Mouse (Mus musculus): ENCODE results near the gene Dnaja3.

DNA sequence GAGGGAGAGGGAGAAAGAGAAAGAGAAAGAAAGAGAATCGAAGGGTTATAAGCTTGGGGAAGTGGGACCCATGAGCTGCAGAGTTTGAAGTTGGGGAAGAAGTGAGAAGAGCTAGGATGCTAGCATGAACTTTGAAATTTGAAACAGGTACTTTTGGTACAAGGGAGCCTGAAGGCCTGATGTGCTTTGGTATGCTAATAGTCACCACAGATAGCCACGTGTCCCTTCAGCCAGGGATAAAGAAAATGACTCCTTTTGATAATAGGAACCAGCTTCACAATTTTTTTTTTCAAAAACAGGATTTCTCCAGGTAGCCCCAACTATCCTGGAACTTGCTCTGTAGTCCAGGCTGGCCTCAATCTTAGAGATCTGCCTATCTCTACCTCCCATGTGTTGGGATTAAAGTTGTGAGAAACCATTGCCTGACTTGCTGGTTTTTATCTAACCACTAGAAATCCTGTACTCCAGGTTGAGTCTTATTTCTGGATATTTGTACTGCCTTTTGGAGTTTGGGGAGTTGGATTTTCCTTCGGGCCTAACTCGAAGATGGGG is 42.9 kb downstream of the Dnaja3 start:
- no peak for TF ChIP-seq EP300 (IDR thresholded peaks at IDR 0.05)
- TF ChIP-seq CTCF (IDR thresholded peaks at IDR 0.05) = no peak
